Mouse (Mus musculus) CH12.LX (cell line): ENCODE measurements around the gene Gdi1. TPM values are rescaled to one million over a fixed set of nuclear protein-coding genes. Genes with fewer than 3 reads are reported as not detected.

ENCODE experiments used
- DNase-seq: peaks from one replicate; pipeline ENCODE4 v3.0.0-alpha.2; 2013; ENCODE audit errors: extremely low read depth
- H3K27ac ChIP-seq: 2 replicates; pipeline ENCODE4 v1.5.1; 2012; ENCODE audit warnings: low read depth, mild to moderate bottlenecking, control low read depth, moderate library complexity; ENCODE audit not compliant: insufficient read depth
- H3K27me3 ChIP-seq: replicated peaks from 2 replicates; pipeline ENCODE3; 2012; ENCODE audit warnings: inconsistent platforms
- H3K36me3 ChIP-seq, 2 experiments: replicated peaks in 1 of 2; 2 replicates each; pipeline versions ENCODE3 to v1.6.1; 2012; ENCODE audit warnings: inconsistent platforms in 1 of 2, low read length in 1 of 2, mild to moderate bottlenecking in 1 of 2, mixed read lengths in 1 of 2, moderate library complexity in 1 of 2; ENCODE audit not compliant: control insufficient read depth in 1 of 2, insufficient read depth in 1 of 2
- H3K4me1 ChIP-seq, 2 experiments: 2 replicates each; pipeline ENCODE4 v1.6.1; 2012; ENCODE audit warnings: inconsistent platforms in 1 of 2, moderate library complexity in 1 of 2; ENCODE audit not compliant: insufficient read depth in 2 of 2, control insufficient read depth in 1 of 2
- H3K4me2 ChIP-seq: 2 replicates; pipeline ENCODE4 v1.6.1; 2012; ENCODE audit warnings: low read depth, mild to moderate bottlenecking, control low read depth; ENCODE audit not compliant: poor library complexity, insufficient read depth, severe bottlenecking
- H3K4me3 ChIP-seq, 3 experiments: fragments of 150-350 bp in 1 of 3; sonication (generic) in 1 of 3; replicated peaks in 1 of 3; 2 replicates each; pipeline versions ENCODE3 to v1.5.1; 2011 to 2012; ENCODE audit warnings: low read depth in 2 of 3, low read length in 2 of 3, mild to moderate bottlenecking in 2 of 3, moderate library complexity in 2 of 3, control low read depth in 1 of 3, improper control_type of control experiment in 1 of 3, inconsistent platforms in 1 of 3, mixed read lengths in 1 of 3; ENCODE audit not compliant: poor library complexity in 1 of 3
- H3K79me2 ChIP-seq: replicated peaks from 2 replicates; pipeline ENCODE4 v1.6.1; 2012; ENCODE audit warnings: mild to moderate bottlenecking, moderate library complexity; ENCODE audit not compliant: control insufficient read depth, poor library complexity, insufficient read depth, severe bottlenecking; ENCODE audit errors: extremely low read depth
- H3K9ac ChIP-seq: 2 replicates; pipeline ENCODE4 v1.6.1; 2012; ENCODE audit warnings: low read depth, mild to moderate bottlenecking, control low read depth, moderate library complexity; ENCODE audit not compliant: insufficient read depth
- H3K9me3 ChIP-seq: replicated peaks from 2 replicates; pipeline ENCODE3; 2012; ENCODE audit warnings: low read length, inconsistent platforms, mixed read lengths
- BHLHE40 ChIP-seq: IDR thresholded peaks from 2 replicates; pipeline ENCODE4 v1.6.1; 2011; ENCODE audit warnings: mild to moderate bottlenecking, low read depth, low read length, improper control_type of control experiment
- CHD1 ChIP-seq: IDR thresholded peaks from 2 replicates; pipeline ENCODE4 v1.6.1; 2012; ENCODE audit warnings: low read depth, low read length, improper control_type of control experiment, inconsistent platforms
- E2F4 ChIP-seq: IDR thresholded peaks from 2 replicates; pipeline ENCODE4 v1.6.1; 2011; ENCODE audit warnings: low read depth, low read length, improper control_type of control experiment; ENCODE audit not compliant: insufficient replicate concordance
- ELF1 ChIP-seq: IDR thresholded peaks from 2 replicates; pipeline ENCODE4 v1.6.1; 2014; ENCODE audit warnings: low read depth, mild to moderate bottlenecking, inconsistent platforms, low read length, improper control_type of control experiment
- ETS1 ChIP-seq: conservative IDR thresholded peaks from 2 replicates; pipeline ENCODE4 v1.6.1; 2012; ENCODE audit warnings: low read depth, mild to moderate bottlenecking, inconsistent platforms, low read length, improper control_type of control experiment, moderate library complexity
- GABPA ChIP-seq: IDR thresholded peaks from 2 replicates; pipeline ENCODE4 v1.6.1; 2012; ENCODE audit warnings: low read depth, low read length, improper control_type of control experiment, inconsistent platforms; ENCODE audit not compliant: insufficient replicate concordance
- HCFC1 ChIP-seq: IDR thresholded peaks from 2 replicates; pipeline ENCODE4 v1.6.1; 2012; ENCODE audit warnings: low read depth, mild to moderate bottlenecking, inconsistent platforms, low read length, improper control_type of control experiment
- IRF4 ChIP-seq: IDR thresholded peaks from 2 replicates; pipeline ENCODE4 v1.6.1; 2014; ENCODE audit warnings: low read depth, mild to moderate bottlenecking, inconsistent platforms, low read length, improper control_type of control experiment
- JUN ChIP-seq: IDR thresholded peaks from 2 replicates; pipeline ENCODE4 v1.6.1; 2011; ENCODE audit warnings: low read depth, mild to moderate bottlenecking, low read length, improper control_type of control experiment, moderate library complexity; ENCODE audit not compliant: insufficient read depth
- KAT2A ChIP-seq: IDR thresholded peaks from 2 replicates; pipeline ENCODE4 v1.6.1; 2012; ENCODE audit warnings: low read length, improper control_type of control experiment, inconsistent platforms; ENCODE audit not compliant: insufficient replicate concordance
- MAX ChIP-seq: IDR thresholded peaks from 2 replicates; pipeline ENCODE4 v1.6.1; 2011; ENCODE audit warnings: low read length, improper control_type of control experiment
- MXI1 ChIP-seq: IDR thresholded peaks from 2 replicates; pipeline ENCODE4 v1.6.1; 2011; ENCODE audit warnings: mild to moderate bottlenecking, low read depth, low read length, improper control_type of control experiment
- MYC ChIP-seq: IDR thresholded peaks from 2 replicates; pipeline ENCODE4 v1.6.1; 2011; ENCODE audit warnings: low read depth, mild to moderate bottlenecking, improper control_type of control experiment, low read length
- NELFE ChIP-seq: IDR thresholded peaks from 2 replicates; pipeline ENCODE4 v1.6.1; 2011; ENCODE audit warnings: low read depth, low read length, improper control_type of control experiment
- NRF1 ChIP-seq: IDR thresholded peaks from 2 replicates; pipeline ENCODE4 v1.6.1; 2014; ENCODE audit warnings: low read depth, mild to moderate bottlenecking, inconsistent platforms, low read length, improper control_type of control experiment, moderate library complexity
- POLR2A ChIP-seq: IDR thresholded peaks from 2 replicates; pipeline ENCODE4 v1.6.1; 2011; ENCODE audit warnings: low read depth, mild to moderate bottlenecking, improper control_type of control experiment, low read length
- POLR2AphosphoS2 ChIP-seq: IDR thresholded peaks from 2 replicates; pipeline ENCODE4 v1.6.1; 2011; ENCODE audit warnings: low read depth, low read length, improper control_type of control experiment
- RAD21 ChIP-seq: IDR thresholded peaks from 2 replicates; pipeline ENCODE4 v1.6.1; 2011; ENCODE audit warnings: low read depth, mild to moderate bottlenecking, low read length, improper control_type of control experiment, moderate library complexity
- UBTF ChIP-seq: IDR thresholded peaks from 2 replicates; pipeline ENCODE4 v1.6.1; 2012; ENCODE audit warnings: low read depth, mild to moderate bottlenecking, inconsistent platforms, low read length, improper control_type of control experiment, moderate library complexity
- dilution Hi-C: fragments of 300-500 bp; cut with MboI; formaldehyde crosslinking; loops from 2 replicates; pipeline ENCODE4 v1.14.3; 2020; ENCODE audit warnings: low sequenced_read_pairs; ENCODE audit not compliant: extremely low pct_unique_long_range_greater_than_20kb, extremely low pct_ligation_motif_present
- in situ Hi-C: fragments of 300-500 bp; cut with MboI; formaldehyde crosslinking; loops from 3 replicates; pipeline ENCODE4 v1.14.3; 2019; ENCODE audit warnings: low sequenced_read_pairs, low pct_ligation_motif_present, low pct_unique_long_range_greater_than_20kb, mixed read lengths
- polyA plus RNA-seq: library from polyadenylated mRNA; unstranded; fragments of >175 nt; gene quantifications from 2 replicates; pipeline ENCODE4 v1.2.1, GENCODE M21; 2012; ENCODE audit warnings: low read depth; ENCODE audit not compliant: insufficient read length
- total RNA-seq, 2 experiments: library from RNA; depleted of rRNA; stranded (reverse); fragments of 300-350 nt in 1 of 2; fragments of >200 nt in 1 of 2; gene quantifications; 2 replicates each; pipeline ENCODE4 v1.2.3; 2012 to 2014

Gene Gdi1
- total and polyA plus RNA-seq, 3 experiments = 32.4 to 66.5 (median 42.7) TPM

- TF ChIP-seq UBTF (no peak), MXI1 (no peak), JUN (no peak), IRF4 (no peak), GABPA (peak; percentile 28; the same call in 1 of the 2 replicates), BHLHE40 (0 out of 2 replicates have a peak, but pooled peaks have one; percentile 6), ELF1 (peak; percentile 93), RAD21 (no peak), NELFE (peak; percentile 98), E2F4 (0 out of 2 replicates have a peak, but pooled peaks have one; percentile 41), KAT2A (peak; percentile 80), HCFC1 (peak; percentile 86)
These were observed 34.5 kb upstream of the Gdi1 start, which contains the start of gene Rpl10 (continued) for GRCm38 (mm10) chrX:74270062-74270901.

DNA sequence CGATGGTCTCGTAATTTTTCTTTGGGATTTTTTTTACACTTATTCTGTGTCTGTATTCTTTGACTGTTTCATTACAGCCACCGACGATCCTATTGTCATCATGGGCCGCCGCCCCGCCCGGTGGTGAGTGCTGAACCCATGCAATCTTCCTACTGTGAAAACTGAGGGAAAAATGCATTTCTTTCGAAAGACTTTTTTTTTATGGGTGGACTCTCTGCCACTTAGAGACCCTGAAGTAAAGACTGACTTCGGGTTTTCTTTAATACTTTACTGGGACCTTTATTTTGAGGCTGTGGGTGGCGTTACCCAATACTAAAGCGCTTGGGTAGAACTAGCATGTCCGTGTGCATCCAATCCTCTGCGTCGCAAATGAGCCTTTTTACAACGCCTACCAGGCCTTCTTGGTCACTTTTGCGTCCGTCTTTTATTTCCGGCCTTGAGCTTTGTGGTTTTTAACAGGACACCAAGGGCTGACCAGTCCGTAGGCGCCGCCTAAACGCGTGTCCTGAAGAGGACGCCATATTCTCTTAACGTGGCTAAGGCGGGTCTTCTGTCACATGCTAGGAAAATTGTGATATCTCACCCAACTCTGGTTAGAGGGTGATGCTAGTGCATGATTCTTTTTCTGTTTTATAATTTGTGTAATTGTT, 33.8 kb upstream of the Gdi1 start:
- Histone ChIP-seq H3K9ac (peak overlapping the region; percentile 96), H3K36me3 (peaks cover 14 to 19% of the 10 kb centered on the region in 2 experiments)
- no peak for TF ChIP-seq ETS1
- TF ChIP-seq POLR2A = peak; percentile 1; the same call in 1 of the 2 replicates
- TF ChIP-seq POLR2AphosphoS2 = peak; percentile 20; the same call in 1 of the 2 replicates
- no peak for TF ChIP-seq NRF1
- TF ChIP-seq CHD1 = peak; percentile 64; the same call in 1 of the 2 replicates
- peak; percentile 45; the same call in 1 of the 2 replicates for TF ChIP-seq MAX
- peak; percentile 86; the same call in 1 of the 2 replicates for TF ChIP-seq MYC
- TF ChIP-seq, all 38 proteins: peak for 5
- Histone ChIP-seq H3K4me2 (no peak overlapping the region), H3K4me3 (peak overlapping the region; percentile 66 to 91 (median 88)), H3K4me1 (peaks cover 0 to 14% of the 10 kb centered on the region in 2 experiments; a peak in 2 of 4 replicates), H3K27ac (no peak overlapping the region; the same call in 1 of the 2 replicates), H3K27me3 (no peaks in the 10 kb centered on the region), H3K9me3 (no peaks in the 10 kb centered on the region), H3K79me2 (peaks cover 16% of the 10 kb centered on the region)
- dilution Hi-C loops (no loop called here), in situ Hi-C loops (no loop called here)
- DNase-seq = peak; percentile 52
